Mouse (Mus musculus): Measurements from ENCODE around the gene Coa3.

Gene Coa3

GRCm38 (mm10) chr11:101280837-101281236 lies 1.9 kb upstream of the Coa3 start:
- no peak for DNase-seq (ENCODE audit: low read depth)

- DNase-seq (ENCODE audit: low read depth) = no peak
Measured at GRCm38 (mm10) chr11:101279193-101279569, 267 bp upstream of the Coa3 start.

DNA sequence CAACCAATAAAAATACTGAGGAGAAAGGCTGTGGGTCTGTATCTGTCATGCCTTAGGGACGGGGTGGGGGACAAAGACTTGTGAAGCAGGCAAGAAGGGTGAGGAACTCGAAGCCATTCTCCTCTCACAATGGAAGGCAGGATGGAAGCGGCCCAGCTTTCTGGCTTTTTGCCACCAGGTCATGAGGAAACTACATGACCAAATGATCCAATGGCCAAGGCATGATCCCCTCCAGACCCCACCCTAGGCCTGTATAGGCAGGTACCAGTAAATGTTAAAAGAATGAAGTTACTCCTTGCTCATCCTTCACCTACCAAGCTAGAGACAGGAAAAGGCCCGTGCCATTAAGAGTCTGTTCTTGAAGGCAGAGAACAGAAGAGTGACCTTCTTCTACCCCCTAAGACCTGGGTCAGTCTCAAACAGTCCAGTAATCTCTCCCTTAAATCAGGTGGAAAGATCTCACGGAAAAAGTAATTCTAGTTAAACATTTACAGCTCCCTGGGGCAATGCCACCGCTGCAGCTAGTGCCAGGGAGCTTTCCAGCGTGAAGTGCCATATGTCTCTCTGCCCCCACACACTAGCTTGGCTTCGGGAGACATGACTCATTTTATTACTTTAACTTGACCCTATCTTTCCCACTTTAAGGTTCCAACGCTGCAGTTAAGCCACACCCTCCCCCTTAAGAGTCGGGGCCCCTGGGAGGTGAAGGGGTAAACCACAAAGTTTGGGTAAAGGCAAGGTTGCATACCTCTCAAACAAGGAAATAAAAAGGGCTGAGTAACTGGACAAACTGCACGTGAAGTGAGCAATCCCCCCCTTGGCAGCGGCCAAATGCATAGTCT lies 1.3 kb downstream of the Coa3 start:
- no peak for DNase-seq (ENCODE audit: low read depth)

DNA sequence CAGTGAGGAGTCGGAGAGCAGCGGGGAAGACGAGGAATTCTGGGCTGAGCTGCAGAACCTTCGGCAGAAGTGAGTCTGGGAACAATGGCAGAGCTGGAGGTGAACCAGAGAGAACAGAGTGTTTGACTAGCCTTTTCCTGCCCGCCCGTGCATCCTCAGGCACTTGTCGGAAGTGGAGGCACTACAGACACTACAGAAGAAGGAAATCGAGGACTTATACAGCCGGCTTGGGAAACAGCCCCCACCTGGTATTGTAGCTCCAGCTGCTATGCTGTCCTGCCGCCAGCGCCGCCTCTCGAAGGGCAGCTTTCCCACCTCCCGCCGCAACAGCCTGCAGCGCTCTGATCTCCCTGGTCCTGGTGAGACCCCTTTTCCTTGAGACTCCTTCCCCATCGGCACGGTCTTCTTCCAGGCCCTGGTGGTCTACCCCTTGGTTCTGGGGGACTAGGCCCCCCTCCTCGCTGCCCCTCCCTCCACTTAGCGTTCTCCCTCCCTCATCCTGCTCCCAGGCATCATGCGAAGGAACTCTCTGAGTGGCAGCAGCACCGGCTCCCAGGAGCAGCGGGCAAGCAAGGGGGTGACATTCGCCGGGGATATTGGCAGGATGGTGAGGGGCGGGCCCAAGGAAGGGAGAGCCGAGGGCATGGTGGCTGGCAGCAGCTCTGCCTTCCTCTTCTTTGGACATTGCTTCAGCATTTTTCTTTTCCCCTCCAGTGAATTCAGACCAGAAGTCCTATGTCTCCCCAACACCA lies 2.4 kb downstream of the Coa3 start:
- no peak for DNase-seq (ENCODE audit: low read depth)

DNA sequence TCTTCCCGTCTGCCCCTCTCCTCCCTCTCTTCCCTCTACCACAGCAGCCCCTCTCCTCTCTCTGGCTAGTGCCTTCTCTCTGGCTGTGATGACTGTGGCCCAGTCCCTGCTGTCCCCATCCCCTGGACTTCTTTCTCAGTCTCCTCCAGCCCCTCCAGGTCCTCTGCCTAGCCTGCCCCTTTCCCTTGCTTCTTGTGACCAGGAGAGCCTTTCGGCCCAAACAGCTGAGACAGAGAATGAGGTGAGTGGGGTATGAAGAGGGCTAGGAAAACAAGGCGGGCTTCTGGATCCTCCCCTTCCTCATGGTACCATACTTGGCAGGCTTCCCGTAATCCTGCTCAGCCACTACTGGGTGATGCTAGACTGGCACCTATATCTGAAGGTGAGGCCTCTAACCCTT lies 3.6 kb downstream of the Coa3 start:
- DNase-seq (ENCODE audit: low read depth) = no peak

- no peak for DNase-seq (ENCODE audit: low read depth)
Measured at GRCm38 (mm10) chr11:101272446-101272845, 6.5 kb downstream of the Coa3 start.

DNA sequence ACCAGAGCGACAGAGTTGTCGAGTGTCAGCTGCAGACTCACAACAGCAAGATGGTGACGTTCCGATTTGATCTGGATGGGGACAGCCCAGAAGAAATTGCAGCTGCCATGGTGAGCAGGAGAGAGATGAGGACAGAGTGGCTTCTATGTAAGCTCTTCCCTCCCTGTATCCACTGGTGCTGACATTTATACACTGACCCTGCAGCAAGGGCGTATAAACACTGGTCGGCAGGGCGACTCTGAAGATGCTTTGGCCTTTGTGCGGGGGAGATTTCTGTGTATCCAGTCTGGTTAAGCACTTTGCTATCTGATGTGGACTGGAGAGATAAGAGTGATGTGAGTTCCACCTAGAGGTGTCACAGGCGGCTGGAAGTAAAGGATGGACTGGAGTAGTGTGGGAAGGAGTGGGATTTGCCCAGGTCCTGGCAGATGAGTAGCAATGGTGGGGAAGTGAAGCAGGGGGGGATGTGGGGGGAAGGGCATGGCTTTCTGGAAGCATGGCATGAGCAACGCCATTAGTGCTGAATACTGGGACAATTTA lies 9.3 kb downstream of the Coa3 start:
- DNase-seq (ENCODE audit: low read depth) = no peak

- no peak for DNase-seq (ENCODE audit: low read depth)
Measured at GRCm38 (mm10) chr11:101265906-101266305, 13.0 kb downstream of the Coa3 start.

DNA sequence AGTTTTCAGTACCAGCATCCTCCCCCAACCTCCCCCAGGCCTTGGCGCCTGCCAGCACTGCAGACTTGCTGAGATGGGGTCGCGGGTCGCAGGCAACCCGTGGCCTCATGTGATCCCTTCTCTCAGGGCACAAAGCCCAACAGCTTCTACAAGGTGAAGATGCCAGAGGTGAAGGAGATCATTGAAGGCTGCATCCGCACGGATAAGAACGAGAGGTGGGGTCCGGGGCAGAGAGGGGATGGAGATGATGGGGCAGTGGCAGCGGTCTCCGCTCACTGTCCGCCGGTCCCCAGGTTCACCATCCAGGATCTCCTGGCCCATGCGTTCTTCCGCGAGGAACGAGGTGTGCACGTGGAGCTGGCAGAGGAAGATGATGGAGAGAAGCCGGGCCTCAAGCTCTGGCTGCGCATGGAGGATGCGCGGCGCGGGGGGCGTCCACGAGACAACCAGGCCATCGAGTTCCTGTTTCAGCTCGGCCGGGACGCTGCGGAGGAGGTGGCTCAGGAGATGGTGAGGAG lies 13.9 kb downstream of the Coa3 start:
- no peak for DNase-seq (ENCODE audit: low read depth)

GRCm38 (mm10) chr11:101263989-101264280 lies 15.0 kb downstream of the Coa3 start:
- no peak for DNase-seq (ENCODE audit: low read depth)

DNA sequence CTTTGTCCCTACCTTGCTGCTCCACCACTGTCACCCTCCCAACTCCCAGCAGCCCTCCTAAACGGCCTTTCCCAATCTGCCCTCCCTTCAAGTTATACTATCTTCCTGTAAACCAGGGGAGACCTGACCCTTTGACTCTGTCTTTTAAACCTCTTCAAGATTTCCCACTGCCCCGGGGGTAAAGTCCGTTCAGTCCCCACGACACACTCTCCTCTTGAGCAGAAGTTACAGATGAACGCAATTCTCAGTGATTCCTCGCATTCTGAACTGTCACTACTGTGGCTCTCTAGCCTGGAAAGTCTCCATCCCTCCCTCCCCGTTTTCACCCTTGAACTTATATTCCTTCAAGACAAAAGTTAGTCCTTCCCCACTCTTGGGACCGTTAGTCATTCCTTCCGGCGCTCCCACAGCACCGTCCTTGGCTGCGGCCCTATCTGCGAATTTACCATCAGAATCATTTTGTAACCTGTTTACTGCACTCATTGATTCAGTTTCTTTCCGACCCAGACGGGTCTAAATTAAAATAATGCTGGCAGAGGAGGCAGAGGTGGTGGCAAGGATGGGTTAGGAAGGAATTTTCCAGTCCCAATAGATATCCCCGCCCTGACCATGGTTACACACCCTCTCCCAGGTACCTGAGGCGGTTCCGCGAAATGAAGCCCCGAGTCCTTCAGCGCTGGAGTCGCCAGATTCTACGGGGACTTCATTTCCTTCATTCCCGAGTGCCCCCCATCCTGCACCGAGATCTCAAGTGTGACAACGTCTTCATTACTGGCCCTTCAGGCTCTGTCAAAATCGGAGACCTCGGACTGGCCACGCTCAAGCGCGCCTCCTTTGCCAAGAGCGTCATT lies 15.6 kb downstream of the Coa3 start:
- DNase-seq (ENCODE audit: low read depth) = no peak

GRCm38 (mm10) chr11:101262272-101262967 lies 16.5 kb downstream of the Coa3 start:
- no peak for DNase-seq (ENCODE audit: low read depth)

DNA sequence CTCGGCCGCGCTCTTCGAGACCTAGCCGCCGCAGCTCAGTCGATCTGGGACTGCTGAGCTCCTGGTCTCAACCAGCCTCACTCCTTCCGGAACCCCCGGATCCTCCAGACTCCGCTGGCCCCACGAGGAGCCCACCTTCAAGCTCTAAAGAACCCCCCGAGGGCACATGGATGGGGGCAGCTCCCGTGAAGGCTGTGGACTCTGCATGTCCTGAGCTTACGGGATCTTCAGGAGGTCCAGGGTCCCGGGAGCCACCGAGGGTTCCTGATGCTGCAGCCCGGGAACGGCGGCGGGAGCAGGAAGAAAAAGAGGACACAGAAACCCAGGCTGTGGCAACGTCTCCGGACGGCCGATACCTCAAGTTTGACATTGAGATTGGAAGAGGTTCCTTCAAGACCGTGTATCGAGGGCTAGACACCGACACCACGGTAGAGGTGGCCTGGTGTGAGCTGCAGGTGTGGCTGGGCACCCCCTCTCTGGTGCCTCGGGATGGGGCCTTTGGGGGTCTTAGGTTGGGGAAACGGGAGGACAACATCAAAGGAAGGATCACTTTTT lies 18.0 kb downstream of the Coa3 start:
- no peak for DNase-seq (ENCODE audit: low read depth)

DNA sequence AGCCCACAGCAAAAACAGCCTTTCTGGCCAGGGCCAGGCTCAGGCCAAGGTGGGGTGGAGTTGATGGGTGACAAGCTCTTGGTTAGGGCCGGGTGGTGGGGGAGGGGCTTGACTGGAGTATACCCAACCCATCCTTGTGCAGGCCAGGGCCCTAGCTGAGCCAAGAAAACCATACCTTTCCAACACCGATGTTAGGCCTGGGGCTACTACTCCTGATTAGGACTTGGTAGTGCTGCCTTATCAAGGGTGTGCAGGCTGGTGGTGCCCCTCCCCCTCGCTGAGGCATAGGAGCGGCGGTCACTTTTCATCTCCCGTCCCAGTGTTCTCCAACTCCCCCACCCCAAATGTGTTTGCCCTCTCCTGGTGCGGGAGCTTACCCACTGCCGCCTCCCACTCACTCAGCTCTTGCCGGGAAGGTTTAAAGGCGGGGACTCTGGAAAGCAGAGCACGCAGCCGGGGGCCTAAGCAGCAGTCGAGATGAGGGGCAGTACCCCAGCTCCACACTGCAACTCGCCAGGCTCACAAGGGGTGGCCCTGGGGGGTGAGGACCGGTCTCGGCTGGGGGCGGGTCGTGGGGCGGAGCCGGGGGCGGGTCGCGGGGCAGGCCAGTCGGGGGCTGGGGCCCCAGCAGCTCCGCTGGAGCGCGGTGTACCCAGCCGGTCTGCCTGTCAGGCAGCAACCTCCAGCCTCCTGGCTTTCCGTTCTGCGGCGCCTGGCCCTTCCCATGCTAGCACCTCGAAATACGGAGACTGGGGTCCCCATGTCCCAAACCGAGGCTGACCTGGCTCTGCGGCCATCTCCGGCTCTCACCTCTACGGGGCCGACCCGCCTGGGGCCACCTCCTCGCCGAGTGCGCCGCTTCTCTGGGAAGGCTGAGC lies 18.7 kb downstream of the Coa3 start, which contains the start of gene Wnk4:
TSS of gene Wnk4 (plus strand) at position 620 of the 878 bp plus-strand sequence.
- no peak for DNase-seq (ENCODE audit: low read depth)

DNA sequence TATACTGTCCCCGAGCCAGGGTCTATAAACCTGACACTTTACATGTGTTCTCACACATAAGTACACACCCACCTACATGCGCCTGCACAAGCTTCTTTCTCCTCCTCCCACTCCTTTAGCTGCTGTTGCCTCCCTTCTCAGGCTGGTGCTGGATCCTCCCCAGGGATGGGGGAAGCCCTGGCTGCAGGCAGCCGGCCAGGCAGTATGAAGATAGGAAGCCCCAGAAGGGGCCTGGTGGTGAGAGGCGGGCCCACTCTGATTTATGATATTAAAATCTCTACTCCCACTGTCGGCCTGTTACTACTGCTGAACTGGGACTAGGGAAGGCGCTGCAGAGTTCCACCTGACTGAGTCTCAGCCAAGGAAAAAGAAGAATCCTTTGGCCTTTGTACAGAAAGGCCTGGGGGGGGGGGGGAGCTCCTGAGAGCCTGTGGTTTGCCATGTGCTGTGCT lies 19.6 kb downstream of the Coa3 start:
- no peak for DNase-seq (ENCODE audit: low read depth)

GRCm38 (mm10) chr11:101255826-101256775 lies 22.8 kb downstream of the Coa3 start:
- no peak for DNase-seq (ENCODE audit: low read depth)

DNA sequence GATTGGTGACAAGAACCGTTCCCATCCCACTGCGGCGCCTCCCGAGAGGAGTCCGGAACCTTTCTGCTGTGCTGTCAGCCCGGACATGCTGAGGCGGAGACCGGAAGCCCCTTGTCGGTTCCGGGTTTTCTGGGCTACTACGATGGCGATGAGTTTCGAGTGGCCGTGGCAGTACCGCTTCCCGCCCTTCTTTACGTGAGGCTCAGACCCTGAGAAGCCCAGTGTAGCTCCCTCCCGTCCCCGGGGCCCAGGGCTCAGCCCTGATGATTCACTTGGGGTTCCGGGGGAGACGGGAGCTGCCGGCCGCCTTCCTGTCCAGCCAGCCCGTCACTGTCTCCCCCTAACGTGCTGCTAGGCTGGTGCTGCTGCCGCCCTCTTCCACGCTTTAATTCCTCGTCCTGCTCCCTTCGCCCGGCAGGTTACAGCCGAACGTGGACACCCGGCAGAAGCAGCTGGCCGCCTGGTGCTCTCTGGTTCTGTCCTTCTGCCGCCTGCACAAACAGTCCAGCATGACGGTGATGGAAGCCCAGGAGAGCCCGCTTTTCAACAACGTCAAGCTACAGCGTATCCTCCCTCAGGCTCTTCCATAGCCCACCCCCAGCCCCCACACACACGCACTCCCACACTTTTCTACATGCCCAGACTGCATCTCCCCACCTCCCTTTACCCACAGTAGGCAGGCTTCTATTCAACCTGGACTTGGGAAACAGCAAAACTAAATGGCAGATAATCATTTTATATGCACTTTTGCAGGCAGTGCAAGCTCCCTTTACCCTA lies 25.1 kb downstream of the Coa3 start, which contains the start of gene Vps25:
TSS of gene Vps25 (plus strand) at position 95 of the 777 bp plus-strand sequence.
- DNase-seq (ENCODE audit: low read depth) = no peak

DNA sequence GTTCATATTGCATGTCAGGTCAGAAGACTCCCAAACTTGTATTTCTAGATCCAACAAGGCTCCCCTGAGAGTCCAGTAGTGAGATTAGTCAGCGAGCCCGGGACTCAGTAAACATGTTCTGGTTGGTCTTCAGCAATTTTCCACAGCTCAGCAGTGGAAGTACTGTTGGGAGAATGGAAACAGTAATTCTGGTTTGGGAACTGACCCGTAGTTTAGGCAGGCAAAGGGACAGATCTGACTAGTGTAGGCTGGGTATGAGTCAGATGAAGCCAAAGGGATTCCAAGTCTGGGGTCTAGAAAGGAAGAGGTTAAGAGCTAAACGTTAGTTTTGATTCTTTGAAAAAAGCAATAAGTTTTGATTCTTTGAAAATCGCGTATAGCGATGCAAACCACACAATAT lies 26.0 kb downstream of the Coa3 start:
- DNase-seq (ENCODE audit: low read depth) = no peak

All from c-Kit-positive CD71-negative TER-119-negative erythroid progenitor cells, embryonic 14.5 days (primary cell).